Mouse (Mus musculus): ENCODE results near the gene Poc1b. TPM values are rescaled to one million over a fixed set of nuclear protein-coding genes. Genes with fewer than 3 reads are reported as not detected.

Gene Poc1b
- polyA plus RNA-seq, 1 experiment = 2.0 TPM

DNA sequence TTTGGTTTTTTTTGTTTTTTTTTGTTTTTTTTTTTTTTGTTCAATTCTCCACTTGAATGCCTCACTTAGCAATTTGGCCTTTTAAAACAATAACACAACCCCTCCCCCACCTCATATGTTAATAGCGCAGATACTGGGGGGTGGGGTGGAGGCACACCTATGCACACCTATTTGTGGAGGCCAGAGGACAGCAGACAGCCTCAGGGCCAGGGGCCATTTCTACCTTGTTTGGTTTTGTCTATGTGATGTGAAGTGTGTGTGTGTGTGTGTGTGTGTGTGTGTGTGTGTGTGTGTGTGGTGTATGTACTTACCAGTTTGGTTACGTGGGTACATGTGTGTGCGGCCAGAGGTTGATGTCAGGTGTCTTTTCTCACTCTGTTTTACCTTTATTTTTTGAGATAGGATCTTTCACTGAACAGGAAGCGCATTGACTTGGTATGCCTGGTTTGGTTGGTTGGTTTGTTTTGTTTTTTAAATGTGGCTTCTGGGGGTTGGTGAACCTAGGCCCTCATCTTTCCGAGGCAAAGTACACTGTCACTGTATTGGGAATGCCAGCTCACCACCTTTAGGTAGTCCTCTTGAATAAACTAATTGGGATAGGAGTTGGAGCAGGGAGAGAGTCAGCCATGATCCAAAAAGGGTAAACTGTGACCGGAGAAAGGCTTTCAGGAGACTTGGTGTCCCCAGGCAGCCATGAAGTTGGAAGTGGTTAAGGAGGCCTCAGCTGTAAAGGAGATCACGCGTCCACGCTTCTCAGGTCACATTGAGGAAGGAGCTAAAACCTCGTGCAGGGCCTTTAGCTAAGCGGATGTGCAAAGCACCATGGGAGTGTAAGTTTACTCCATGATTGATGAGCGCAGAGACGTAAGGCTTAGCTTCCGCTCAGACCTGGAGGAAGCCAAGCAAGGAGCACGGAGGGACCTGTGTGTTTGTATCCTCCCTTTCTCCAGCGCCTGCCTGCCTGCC is 10.1 kb downstream of the Poc1b start:
- Histone ChIP-seq H3K27ac (ENCODE audit: control insufficient read depth, insufficient read depth, low read depth, low read length, poor library complexity) (no peak overlapping the region), H3K4me1 (ENCODE audit: control insufficient read depth, insufficient read depth, low read length) (no peaks in the 10 kb centered on the region), H3K4me3 (replicated peaks; ENCODE audit: control insufficient read depth, low read depth, low read length) (no peak overlapping the region)
- TF ChIP-seq POLR2A (IDR thresholded peaks at IDR 0.05; ENCODE audit: borderline replicate concordance, control insufficient read depth, low read depth, low read length) = no peak
- TF ChIP-seq CTCF (IDR thresholded peaks at IDR 0.05; ENCODE audit: control insufficient read depth, insufficient read depth, low read length) = no peak
- 84% methylated on average over 16 of the region's 16 CpGs for WGBS

DNA sequence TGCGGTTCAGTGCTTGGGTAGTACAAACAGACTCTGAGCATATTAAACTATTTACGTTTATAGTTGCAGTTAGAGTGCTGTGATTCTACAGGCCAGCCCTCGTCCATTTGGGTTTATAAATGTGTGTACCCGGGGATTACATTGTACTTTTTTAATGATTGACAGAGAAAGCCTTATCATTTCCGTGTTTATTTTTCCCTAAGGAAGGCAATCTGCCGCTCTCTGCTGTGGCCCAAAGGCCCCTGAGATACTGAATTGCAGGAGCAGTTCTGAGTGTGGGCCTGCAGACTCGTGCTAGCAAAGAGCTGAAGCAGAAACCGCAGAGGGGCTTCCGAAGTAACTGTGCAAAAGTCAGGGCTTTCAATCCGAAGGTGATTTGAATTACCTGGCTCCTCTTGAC is 11.0 kb downstream of the Poc1b start:
- Histone ChIP-seq H3K4me3 (replicated peaks; ENCODE audit: control insufficient read depth, low read depth, low read length) (no peak overlapping the region), H3K27ac (ENCODE audit: control insufficient read depth, insufficient read depth, low read depth, low read length, poor library complexity) (no peak overlapping the region), H3K4me1 (ENCODE audit: control insufficient read depth, insufficient read depth, low read length) (no peaks in the 10 kb centered on the region)
- no peak for TF ChIP-seq CTCF (IDR thresholded peaks at IDR 0.05; ENCODE audit: control insufficient read depth, insufficient read depth, low read length)
- TF ChIP-seq POLR2A (IDR thresholded peaks at IDR 0.05; ENCODE audit: borderline replicate concordance, control insufficient read depth, low read depth, low read length) = no peak
- WGBS = 82% methylated on average over 10 of the region's 10 CpGs

DNA sequence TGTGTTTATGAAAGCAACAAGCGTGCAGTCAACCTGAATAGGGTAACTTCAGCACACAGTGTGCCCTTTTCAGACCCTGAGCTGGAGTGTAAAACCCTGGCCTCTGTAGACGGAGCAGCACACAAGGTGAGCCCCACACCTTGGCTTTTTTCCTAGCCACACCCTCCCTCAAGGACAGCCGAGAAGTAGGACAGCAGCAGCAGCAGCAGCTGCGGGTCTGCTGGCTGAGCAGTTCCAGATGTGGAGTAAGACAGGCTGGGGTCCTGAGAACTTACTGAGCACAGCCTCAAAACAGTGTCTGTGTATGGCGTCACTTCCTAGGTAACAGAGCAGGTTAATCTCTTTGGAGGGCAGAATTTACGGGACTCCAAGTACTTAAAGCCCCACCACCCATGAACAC is 11.9 kb downstream of the Poc1b start:
- Histone ChIP-seq H3K27ac (ENCODE audit: control insufficient read depth, insufficient read depth, low read depth, low read length, poor library complexity) (no peak overlapping the region), H3K4me3 (replicated peaks; ENCODE audit: control insufficient read depth, low read depth, low read length) (no peak overlapping the region), H3K4me1 (ENCODE audit: control insufficient read depth, insufficient read depth, low read length) (no peaks in the 10 kb centered on the region)
- WGBS = 78% methylated on average over 6 of the region's 6 CpGs
- TF ChIP-seq CTCF (IDR thresholded peaks at IDR 0.05; ENCODE audit: control insufficient read depth, insufficient read depth, low read length) (no peak), POLR2A (IDR thresholded peaks at IDR 0.05; ENCODE audit: borderline replicate concordance, control insufficient read depth, low read depth, low read length) (no peak)

DNA sequence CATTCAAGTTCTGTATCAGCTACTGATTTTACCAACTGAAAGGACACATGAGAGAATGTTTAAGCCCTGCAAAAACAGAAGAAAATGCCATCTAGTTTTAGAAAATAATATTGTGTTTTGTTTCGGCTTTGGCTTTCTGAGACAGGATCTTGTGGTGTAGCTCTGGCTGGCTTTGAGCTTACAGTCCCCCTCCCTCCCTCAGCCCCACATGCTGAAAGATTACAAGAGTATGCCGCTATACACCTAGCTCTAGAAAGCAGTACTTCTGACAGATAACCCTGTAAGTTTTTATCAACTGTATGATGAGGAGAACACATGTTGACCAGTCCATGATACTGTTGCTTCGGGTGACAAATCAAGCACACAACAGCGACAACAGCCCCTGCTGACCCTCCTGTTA is 12.6 kb downstream of the Poc1b start:
- no peak for TF ChIP-seq CTCF (IDR thresholded peaks at IDR 0.05; ENCODE audit: control insufficient read depth, insufficient read depth, low read length)
- no peak for TF ChIP-seq POLR2A (IDR thresholded peaks at IDR 0.05; ENCODE audit: borderline replicate concordance, control insufficient read depth, low read depth, low read length)
- no peak overlapping the region for H3K4me3 ChIP-seq (replicated peaks; ENCODE audit: control insufficient read depth, low read depth, low read length)

DNA sequence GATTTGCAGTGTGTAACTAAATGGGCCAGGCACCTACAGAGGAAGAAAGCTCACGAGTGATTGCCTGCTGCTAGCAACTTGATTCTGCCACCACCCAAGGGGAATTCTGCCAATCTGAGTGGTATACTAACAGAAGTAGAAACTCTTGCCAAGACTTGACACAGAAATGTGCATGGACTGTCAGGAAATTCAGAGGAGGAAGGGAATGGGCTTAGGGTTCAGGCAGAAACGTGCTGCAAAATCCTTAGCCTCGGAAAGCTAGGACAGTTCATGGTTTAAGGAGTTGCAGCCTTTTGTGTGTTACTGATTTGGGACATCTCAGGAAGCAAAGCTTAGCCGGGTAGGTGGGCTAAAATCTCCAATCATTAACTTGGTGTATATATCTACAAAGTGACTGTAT is 19.4 kb downstream of the Poc1b start, which contains the start of gene Phxr2:
Phxr2 (minus strand) TSS at position 101 of the 400 bp plus-strand sequence.
- peak within 1 kb of the TSS; percentile 61 for H3K27ac ChIP-seq (ENCODE audit: control insufficient read depth, insufficient read depth, low read depth, low read length, poor library complexity)
- 79% methylated on average over 4 of the region's 4 CpGs for WGBS
- TF ChIP-seq POLR2A (IDR thresholded peaks at IDR 0.05; ENCODE audit: borderline replicate concordance, control insufficient read depth, low read depth, low read length) (no peak), CTCF (IDR thresholded peaks at IDR 0.05; ENCODE audit: control insufficient read depth, insufficient read depth, low read length) (no peak)
- H3K4me1 ChIP-seq (ENCODE audit: control insufficient read depth, insufficient read depth, low read length) = peaks cover 17% of the 10 kb centered on the region
- no peak within 1 kb of the TSS for H3K4me3 ChIP-seq (replicated peaks; ENCODE audit: control insufficient read depth, low read depth, low read length)

More for the DNA sequence above, 12.6 kb downstream of the Poc1b start:
- no peaks in the 10 kb centered on the region for H3K4me1 ChIP-seq (ENCODE audit: control insufficient read depth, insufficient read depth, low read length)
- 61% methylated on average over 4 of the region's 4 CpGs for WGBS
- no peak overlapping the region for H3K27ac ChIP-seq (ENCODE audit: control insufficient read depth, insufficient read depth, low read depth, low read length, poor library complexity)

DNA sequence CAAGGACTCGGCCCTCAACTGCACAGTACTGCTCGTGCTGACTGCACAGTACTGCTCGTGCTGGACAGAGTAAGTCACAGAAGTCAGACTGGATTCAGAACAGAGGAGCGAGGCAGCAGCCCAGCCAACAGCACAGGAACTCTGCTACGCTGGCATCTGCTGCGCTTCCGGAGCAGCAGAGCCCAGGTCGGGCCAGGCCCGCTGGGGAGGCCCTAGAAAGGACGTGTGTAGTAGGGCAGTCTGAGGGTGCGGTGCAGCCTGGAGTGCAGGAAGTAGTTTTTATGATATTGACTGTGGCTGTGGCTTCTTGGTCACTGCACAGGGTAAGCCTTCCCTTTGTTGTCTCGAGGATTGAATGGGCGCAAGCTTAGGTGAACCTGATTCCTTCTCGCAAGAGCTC is 20.1 kb downstream of the Poc1b start:
- 0 out of 2 replicates have a peak, but pooled peaks have one; percentile 16 for TF ChIP-seq POLR2A (IDR thresholded peaks at IDR 0.05; ENCODE audit: borderline replicate concordance, control insufficient read depth, low read depth, low read length)
- no peak for TF ChIP-seq CTCF (IDR thresholded peaks at IDR 0.05; ENCODE audit: control insufficient read depth, insufficient read depth, low read length)
- peak overlapping the region; percentile 61 for H3K27ac ChIP-seq (ENCODE audit: control insufficient read depth, insufficient read depth, low read depth, low read length, poor library complexity)
- no peak overlapping the region for H3K4me3 ChIP-seq (replicated peaks; ENCODE audit: control insufficient read depth, low read depth, low read length)
- H3K4me1 ChIP-seq (ENCODE audit: control insufficient read depth, insufficient read depth, low read length) = peaks cover 18% of the 10 kb centered on the region
- 17% methylated on average over 14 of the region's 14 CpGs for WGBS

DNA sequence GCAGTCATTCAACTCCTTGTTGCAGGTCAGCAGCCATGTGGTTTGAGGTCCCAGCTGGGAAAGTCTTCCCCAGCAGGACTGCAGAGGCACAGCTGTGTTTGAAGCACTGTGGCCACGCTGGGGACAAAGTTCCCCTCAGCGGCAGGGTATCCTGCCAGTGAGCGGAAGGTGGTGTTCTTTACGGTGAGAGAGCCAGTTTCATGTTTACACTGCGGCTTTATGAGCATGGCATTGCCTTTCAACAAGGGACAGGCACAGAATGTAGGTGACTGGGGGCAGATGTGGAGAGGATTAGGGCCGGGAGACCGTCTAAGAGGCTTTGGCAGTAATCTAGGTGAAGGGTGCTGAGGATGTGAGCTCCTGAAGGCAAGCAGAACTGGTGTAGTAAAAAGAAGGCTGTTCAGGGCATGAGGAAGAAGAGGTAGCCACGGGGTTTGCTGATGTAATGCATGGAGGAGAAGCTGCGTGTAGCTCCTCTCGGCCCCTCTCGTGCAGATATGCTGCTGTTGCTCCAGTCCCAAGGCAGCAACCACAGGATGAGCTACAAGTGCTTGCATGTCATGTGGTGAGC is 20.9 kb downstream of the Poc1b start:
- peak overlapping the region; percentile 61 for H3K4me3 ChIP-seq (replicated peaks; ENCODE audit: control insufficient read depth, low read depth, low read length)
- peak overlapping the region; percentile 94 for H3K27ac ChIP-seq (ENCODE audit: control insufficient read depth, insufficient read depth, low read depth, low read length, poor library complexity)
- TF ChIP-seq POLR2A (IDR thresholded peaks at IDR 0.05; ENCODE audit: borderline replicate concordance, control insufficient read depth, low read depth, low read length) (0 out of 2 replicates have a peak, but pooled peaks have one; percentile 16), CTCF (IDR thresholded peaks at IDR 0.05; ENCODE audit: control insufficient read depth, insufficient read depth, low read length) (peak; percentile 10; the same call in 1 of the 2 replicates)
- peaks cover 21% of the 10 kb centered on the region for H3K4me1 ChIP-seq (ENCODE audit: control insufficient read depth, insufficient read depth, low read length)
- 9% methylated on average over 11 of the region's 11 CpGs for WGBS

DNA sequence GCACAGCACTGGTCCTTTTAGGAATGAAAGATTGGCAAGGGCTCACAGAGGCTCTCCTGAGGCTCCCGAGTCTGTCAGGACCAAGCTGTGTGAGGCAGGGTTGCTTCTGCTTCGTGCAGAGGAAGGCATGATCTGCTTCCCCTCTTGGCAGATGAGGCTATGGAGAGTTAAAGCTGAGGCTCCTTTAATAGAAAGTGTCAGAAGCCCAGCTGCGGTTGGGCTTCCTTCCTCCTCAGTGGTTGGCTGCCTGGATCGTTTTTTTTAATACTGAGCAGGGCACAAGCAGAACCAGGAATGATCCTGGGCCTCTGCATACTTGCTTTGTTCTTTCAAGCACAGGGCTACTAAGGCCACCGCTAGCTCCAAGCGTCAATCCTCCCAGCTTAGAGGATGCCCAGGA is 23.8 kb downstream of the Poc1b start:
- 7% methylated on average over 6 of the region's 6 CpGs for WGBS
- TF ChIP-seq POLR2A (IDR thresholded peaks at IDR 0.05; ENCODE audit: borderline replicate concordance, control insufficient read depth, low read depth, low read length) (no peak), CTCF (IDR thresholded peaks at IDR 0.05; ENCODE audit: control insufficient read depth, insufficient read depth, low read length) (no peak)
- peak overlapping the region; percentile 82 for H3K27ac ChIP-seq (ENCODE audit: control insufficient read depth, insufficient read depth, low read depth, low read length, poor library complexity)
- H3K4me1 ChIP-seq (ENCODE audit: control insufficient read depth, insufficient read depth, low read length) = peaks cover 19% of the 10 kb centered on the region
- no peak overlapping the region for H3K4me3 ChIP-seq (replicated peaks; ENCODE audit: control insufficient read depth, low read depth, low read length)

Data from bone marrow, adult 2 months (tissue).